In genomic region chr3:113162300-113162699, GRCm38 (mm10) we compare ENCODE assay signal across 27 mouse cellular contexts.
"Had no signal": no experiment of that assay in that cellular context is flagged by ENCODE, and none has a peak within 500 bp of the region (broad histone marks: within the 10 kb centered on the region; RNA-seq: fewer than 3 reads in every experiment).

No protein-coding gene starts in this region.

- H3K27ac ChIP-seq: gastrocnemius, adult 2 months; heart, embryonic 10.5 days; hindbrain, embryonic 10.5 days; hindbrain, embryonic 12.5 days; hindbrain, embryonic 14.5 days; kidney, embryonic 15.5 days; kidney, postnatal 0 days; layer of hippocampus, adult 2 months; left cerebral cortex, adult 2 months; limb, embryonic 10.5 days; limb, embryonic 12.5 days; liver, embryonic 13.5 days had no signal

- H3K36me3 ChIP-seq: heart, embryonic 10.5 days; heart, embryonic 12.5 days; hindbrain, embryonic 10.5 days; hindbrain, embryonic 12.5 days; kidney, embryonic 15.5 days; limb, embryonic 10.5 days; limb, embryonic 12.5 days; liver, embryonic 13.5 days had no signal

- ATAC-seq: hindbrain, embryonic 16.5 days; inflammation-experienced regulatory T-cells, adult 6 months had no signal

- H3K27me3 ChIP-seq: heart, embryonic 12.5 days; hindbrain, embryonic 12.5 days; kidney, embryonic 15.5 days; limb, embryonic 12.5 days; liver, embryonic 13.5 days had no signal

- H3K4me1 ChIP-seq: heart, embryonic 10.5 days; heart, embryonic 12.5 days; hindbrain, embryonic 10.5 days; hindbrain, embryonic 12.5 days; kidney, embryonic 15.5 days; limb, embryonic 10.5 days; limb, embryonic 12.5 days; liver, embryonic 13.5 days had no signal

- H3K9ac ChIP-seq: heart, embryonic 12.5 days; hindbrain, embryonic 12.5 days; hindbrain, embryonic 14.5 days; kidney, embryonic 15.5 days; limb, embryonic 12.5 days; liver, embryonic 13.5 days had no signal

- H3K4me2 ChIP-seq: heart, embryonic 12.5 days; hindbrain, embryonic 12.5 days; hindbrain, embryonic 14.5 days; kidney, embryonic 15.5 days; limb, embryonic 12.5 days; liver, embryonic 11.5 days; liver, embryonic 13.5 days had no signal

- DNase-seq: gastrocnemius, adult 2 months; gastrocnemius, postnatal 10 days; gastrocnemius, postnatal 25 days; heart, adult 18-20 months; heart, postnatal 10 days; heart, postnatal 4 days; kidney, adult 11 months; kidney, adult 2 months; kidney, adult 9 months; kidney, postnatal 14 days; kidney, postnatal 36 days; liver; liver, embryonic 13.5 days had no signal

- H3K9me3 ChIP-seq: heart, embryonic 10.5 days; heart, embryonic 12.5 days; hindbrain, embryonic 10.5 days; hindbrain, embryonic 12.5 days; kidney, embryonic 15.5 days; limb, embryonic 10.5 days; limb, embryonic 12.5 days; liver, embryonic 13.5 days had no signal

- H3K4me3 ChIP-seq: gastrocnemius, adult 2 months; heart, embryonic 10.5 days; heart, embryonic 12.5 days; hindbrain, embryonic 10.5 days; hindbrain, embryonic 12.5 days; kidney, embryonic 15.5 days; layer of hippocampus, adult 2 months; left cerebral cortex, adult 2 months; limb, embryonic 10.5 days; limb, embryonic 12.5 days; liver, embryonic 13.5 days had no signal
